Mouse (Mus musculus) cerebellum, adult 9-10 months (tissue): ENCODE measurements at regions not wholly inside any gene's neighbourhood (a gene's known extent, or its start where the extent isn't known, plus 50 kb on each side); places are given as distances from the start of the nearest gene placed in this dataset.

Experiments
- DNase-seq: peaks from one replicate; pipeline ENCODE4 v3.0.0; 2022

DNA sequence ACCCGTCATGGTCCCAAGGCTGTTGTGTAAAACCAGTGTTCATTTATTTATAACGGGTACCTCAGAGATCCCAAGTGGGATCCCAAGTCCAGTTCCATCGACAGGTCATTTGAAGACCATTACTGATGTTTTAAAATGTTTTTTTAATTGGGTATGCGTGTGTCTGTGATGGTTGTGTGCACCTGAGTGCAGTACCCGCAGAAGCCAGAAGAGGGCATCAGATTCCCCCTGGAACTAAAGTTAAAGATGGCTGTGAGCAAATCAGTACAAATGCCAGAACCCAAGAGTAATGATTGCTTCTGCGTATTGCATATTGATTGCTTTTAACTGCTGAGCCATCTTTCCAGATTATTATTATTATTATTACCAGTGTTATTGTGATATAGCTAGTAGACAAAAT is 169.7 kb upstream of the Srrm4 start:
- no peak for DNase-seq

DNA sequence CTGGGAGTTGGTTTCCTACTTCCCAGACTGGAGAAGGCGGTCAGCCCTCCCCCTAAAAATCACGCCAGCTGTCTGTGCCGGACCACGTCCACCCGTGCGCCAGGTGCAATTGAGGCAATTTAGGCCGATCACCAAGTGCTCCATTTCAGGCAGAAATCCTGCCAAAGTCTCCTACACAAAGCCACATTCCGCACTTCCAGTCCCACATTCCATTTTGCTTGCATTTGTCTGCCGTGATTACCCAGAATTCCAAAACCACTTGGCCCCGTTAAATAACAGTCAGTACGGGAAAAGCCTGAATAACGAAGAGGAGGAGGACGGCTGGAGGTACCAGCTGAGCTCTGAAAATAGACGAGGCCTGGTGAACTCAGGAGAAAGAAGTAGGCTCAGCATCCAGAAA is 167.1 kb upstream of the Srrm4 start:
- DNase-seq = no peak

DNA sequence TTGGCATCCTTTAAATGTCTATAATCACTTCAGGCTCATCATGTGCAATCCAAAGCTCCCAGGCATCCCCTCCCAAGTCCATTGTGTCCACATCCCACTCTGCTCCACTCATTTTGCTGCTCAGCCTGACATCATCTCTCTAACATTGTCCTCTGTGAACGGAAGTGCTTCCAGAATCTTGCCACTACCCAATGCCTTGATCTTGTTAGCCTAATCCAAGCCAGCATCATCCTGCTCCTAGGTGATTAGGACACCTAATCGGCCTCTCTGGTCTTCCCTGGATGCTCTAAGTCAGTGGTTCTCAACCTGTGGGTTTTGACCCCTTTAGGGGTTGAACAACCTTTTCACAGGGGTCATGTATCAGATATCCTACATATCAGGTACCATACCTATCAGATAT is 161.3 kb upstream of the Srrm4 start:
- DNase-seq = no peak

DNA sequence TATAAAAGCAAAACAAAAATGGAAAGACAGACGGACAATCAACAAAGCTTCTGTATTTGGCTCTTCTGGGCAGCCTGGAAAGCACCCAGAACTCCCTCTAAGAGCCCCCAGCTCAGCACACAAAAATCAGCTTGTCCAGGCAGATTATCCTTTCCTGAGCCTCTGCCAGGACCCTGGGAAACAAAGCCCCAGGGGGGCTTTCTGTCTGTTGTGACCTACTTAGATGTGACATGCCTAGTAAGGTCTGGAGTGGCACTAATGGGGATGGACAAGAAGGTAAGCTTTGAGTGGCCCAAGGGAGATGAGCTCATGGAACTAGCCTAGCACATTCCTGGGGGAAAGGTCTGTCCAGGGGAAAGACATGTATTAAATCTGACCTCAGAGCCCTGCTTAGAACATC is 160.5 kb upstream of the Srrm4 start:
- peak; percentile 14 for DNase-seq

DNA sequence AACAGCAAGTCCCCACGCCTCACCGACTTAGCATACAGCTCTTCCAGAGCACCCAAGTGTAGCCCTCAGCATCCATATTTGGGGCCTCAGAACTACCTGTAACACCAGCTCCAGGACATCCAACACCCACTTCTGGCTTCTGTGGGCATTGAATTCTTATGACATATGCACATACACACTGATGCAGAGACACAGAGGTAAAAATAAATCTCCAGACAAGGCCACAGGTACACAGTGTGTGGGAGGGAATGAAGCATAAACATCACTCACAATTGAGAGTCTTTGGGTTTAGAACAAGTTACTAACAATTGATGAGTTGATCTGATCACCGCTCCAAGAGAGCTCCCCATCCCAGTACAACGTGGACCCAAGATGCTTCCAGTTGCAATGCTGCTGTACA is 154.2 kb upstream of the Srrm4 start:
- DNase-seq = no peak

DNA sequence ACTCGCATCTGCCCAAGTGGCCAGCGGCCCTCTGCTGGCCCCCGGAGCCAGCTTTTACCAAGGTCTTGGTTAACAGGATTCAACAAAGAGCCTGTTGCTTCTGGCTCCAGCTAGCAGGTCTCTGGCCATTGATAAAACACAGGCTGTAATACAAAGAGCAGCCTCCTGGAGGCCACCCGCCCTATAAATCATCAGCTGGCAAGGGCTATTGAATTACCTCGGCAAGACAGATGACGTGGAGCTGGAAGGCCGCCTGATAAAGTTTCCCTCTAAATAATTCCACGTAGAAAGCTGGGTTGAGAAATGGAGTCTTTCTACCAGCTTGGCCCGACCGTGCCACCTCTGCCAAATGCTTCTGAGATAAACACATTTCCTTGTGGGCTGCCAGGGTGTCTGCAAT is 152.8 kb upstream of the Srrm4 start:
- DNase-seq = peak; percentile 2

DNA sequence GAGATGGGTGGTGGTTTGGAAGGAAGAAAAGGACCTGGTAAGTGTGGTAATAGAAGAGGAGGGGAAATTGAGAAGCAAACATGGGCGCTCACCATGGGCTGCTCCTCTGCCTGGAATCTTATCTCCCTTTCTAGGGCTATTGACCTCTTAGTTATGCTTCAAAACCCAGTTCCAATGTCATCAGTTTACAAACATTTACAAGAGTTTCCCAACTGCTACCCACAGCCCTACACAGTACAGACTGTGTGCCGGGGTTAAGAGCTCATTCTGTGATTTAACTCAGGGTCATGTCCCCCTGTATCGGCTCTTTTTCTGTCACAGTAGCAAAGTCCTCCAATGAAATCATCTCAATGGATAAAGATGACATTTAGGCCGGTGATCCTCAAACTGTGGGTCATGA is 144.0 kb upstream of the Srrm4 start:
- DNase-seq = no peak

DNA sequence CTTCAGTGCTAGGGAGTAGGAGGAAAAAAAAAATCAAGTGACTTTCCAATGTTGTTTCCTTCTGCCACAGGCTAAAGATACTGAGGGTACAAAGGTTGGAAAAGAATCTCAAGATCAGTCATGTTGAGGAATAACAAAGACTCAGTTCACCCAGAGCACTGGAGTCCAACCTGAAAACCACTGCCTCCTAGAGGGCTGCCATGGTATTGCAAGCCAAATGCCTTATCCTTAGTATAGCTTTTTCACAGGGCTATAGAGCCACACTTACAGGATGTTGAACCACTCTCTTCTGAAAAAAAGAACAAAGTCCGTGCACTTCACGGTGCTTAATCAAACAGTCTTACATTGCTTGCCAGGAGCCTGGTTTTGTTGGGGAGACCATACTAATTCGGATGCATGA is 139.9 kb upstream of the Srrm4 start:
- DNase-seq = no peak

DNA sequence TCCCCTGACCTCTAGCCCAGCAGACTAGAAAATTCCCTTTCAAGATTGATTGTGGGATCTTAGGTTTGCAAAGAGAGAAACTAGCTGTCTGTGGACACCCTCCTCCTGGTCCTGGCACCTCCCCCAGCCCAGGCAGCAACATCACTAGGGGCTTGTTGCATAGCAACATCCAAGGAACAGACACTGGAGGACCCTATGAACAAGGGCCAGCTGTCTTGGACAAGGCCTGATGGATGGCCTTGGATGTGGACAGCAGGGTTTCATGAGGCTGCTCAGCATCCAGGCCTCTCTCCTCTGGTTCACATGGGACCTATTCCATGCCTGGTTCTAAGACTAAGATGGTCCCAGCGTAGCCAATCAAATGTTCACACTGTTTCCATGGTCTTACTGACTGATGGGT is 127.6 kb upstream of the Srrm4 start:
- no peak for DNase-seq

DNA sequence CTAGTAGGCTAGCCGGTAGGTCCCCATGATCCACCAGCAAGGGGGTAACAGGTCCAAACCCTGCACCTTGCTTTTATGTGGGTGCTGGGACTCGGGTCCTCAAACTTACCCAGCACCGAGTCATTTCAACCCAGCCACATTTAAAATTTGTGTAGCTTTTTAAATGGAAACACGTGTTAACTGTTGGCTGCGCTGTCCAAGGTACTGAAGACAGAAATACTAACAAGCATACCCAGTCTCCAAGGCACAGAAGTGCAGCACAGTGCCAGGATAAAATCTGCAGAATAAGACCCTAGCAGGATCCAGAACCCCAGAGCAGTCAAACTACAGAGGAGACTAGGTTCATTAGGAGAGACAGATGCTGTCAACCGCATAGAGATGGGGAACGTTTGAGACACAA is 122.6 kb upstream of the Srrm4 start:
- DNase-seq = no peak

DNA sequence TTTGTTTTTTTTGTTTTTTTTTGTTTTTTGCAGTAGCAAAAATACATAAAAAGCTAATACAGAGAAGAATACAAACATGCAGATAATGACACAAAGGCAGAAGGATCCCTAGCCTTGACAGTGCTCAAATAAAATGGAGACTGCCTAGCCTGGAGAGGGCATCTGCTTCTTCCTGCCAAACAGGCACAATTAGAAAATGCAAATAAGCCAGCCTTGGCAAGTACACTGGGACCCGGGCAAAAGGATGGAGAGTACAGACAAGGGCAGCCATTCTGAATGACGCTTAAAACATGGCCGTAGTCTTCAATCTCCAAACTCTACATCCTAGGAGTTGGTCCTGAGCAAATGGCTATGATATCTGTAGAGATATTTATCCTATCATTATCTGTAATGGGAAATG is 120.4 kb upstream of the Srrm4 start:
- DNase-seq = no peak

DNA sequence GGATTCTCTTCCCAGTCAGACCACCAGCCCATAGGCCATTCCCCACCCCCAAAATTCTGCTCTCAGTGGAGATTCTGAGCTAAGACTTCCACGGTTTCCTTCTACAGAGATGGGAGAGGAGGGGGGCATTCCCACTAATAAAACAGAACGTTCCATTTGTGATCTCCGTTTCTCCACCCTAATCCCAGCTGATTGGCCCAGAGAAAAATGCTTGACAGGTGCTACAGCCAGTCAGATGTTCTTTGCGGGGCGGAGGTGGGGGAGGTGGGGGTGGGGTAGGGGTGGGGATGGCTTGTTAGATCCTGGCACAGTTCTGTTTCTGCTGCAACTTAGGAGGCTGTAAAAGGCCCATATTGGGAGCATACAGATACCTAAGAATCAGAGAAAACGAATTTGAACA is 116.9 kb upstream of the Srrm4 start:
- DNase-seq = no peak

DNA sequence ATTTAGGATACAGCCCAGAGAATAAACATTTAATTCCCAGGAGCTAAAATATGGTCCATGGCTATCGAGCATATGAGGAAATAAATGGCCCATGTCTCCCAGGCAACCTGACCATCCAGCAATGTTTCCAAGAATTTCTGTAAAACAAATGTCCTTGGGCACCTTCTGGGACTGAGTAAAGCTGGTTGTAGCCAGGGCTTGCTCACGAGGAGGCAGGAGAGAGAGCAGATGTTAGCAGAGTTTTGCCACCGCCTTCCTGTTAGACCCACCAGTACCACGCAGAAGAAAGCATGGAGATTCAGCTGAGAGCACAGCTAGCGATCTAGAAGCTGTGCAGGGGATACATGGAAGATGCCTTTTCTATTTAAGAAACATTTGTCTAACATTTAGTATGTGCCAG is 70.8 kb upstream of the Srrm4 start:
- DNase-seq = no peak

DNA sequence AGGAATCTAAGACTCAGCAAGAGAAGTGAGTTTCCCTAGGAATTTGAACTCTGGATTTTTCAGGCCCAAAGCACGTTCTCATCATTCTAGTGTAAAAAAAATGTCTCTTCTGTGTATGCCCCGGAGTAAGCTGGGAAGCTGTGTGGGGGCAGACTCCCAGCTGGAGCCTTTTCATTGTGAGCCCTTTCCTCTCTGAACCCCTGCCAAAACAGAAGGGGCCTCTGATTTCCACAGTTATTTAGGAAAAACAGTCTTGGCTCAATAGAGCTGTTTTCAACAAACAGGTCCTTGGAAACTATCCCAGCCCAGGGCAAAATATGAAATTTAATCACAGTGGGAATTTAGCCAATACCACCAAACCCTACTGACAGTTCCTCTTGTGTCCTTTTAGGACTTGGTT is 70.2 kb upstream of the Srrm4 start:
- no peak for DNase-seq

DNA sequence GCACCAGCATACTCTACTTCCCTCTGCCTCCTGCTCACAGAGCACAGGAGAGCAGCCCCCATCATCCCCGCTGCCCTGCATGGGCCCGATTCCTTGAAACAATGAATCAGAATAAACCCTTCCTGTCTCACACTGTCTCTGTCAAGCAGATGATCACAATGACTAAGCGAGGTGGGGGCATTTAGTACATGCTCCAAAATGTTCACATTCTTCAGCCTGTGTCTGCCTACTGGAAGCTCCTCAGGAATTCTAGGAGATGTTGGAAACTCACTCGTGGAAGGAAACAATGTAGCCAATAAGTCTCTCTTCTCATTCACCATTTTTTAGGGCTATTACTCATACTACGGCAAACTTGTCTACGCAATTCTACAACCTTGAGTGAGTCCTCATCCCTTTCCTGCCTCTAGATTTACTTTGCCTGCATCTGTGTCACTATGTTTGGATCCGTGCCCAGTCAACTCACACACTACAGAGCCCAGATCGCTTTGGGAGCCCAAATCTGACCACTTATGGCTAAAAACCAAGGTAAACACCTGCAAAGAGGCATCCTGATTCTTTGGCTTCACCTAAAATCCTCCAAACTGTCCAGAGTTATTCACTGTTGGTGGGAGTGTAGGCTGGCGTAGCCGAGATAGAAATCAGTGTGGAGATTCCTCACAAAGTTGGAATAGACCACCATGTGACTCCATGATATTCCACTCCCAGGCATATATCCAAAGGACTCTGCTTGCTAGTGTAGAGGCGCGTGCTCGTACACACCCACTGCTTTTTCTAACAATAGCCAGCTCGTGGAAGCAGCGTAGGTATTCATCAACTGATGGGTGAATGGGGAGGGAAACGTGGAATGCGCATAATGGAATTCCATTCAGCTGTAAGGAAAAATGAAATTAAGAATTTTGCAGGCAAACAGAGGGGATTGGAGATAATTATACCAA is 63.1 kb upstream of the Srrm4 start:
- no peak for DNase-seq
